ENCODE assay signal across 8 mouse cellular contexts in genomic region chr14:75457221-75457600, GRCm38 (mm10). TPM values are rescaled to one million over a fixed set of nuclear protein-coding genes. Genes with fewer than 3 reads are reported as not detected.
A peak's percentile ranks its signal among the peaks of the same experiment; 100 is the strongest.
DNase-seq lines count a peak whose midpoint lies in the region; ATAC-seq and TF ChIP-seq lines count a peak whose summit lies in the region.

No protein-coding gene starts in this region.

- no peak for TF ChIP-seq EP300 in stomach, postnatal 0 days (optimal IDR thresholded peaks at IDR 0.05)

- H3K9ac ChIP-seq in heart, embryonic 12.5 days = peak overlapping the region; percentile 28; the same call in 1 of the 2 replicates
- H3K9ac ChIP-seq in limb, embryonic 11.5 days (ENCODE audit: low read length) = no peak overlapping the region
- no peak overlapping the region for H3K9ac ChIP-seq in stomach, postnatal 0 days (ENCODE audit: low read length)

- peaks cover 26% of the 10 kb centered on the region for H3K4me1 ChIP-seq in heart, embryonic 12.5 days (replicated peaks)
- H3K4me1 ChIP-seq in limb, embryonic 11.5 days (ENCODE audit: control insufficient read depth, insufficient read depth, low read length) = peaks cover 16% of the 10 kb centered on the region; the same call in 1 of the 2 replicates
- H3K4me1 ChIP-seq in stomach, postnatal 0 days (replicated peaks; ENCODE audit: control insufficient read depth, insufficient read depth) = no peaks in the 10 kb centered on the region

- 0 out of 2 replicates have a peak, but pooled peaks cover 4% of the 10 kb centered on the region for H3K9me3 ChIP-seq in heart, embryonic 12.5 days (replicated peaks)
- H3K9me3 ChIP-seq in limb, embryonic 11.5 days (ENCODE audit: control insufficient read depth, low read length) = no peaks in the 10 kb centered on the region
- no peaks in the 10 kb centered on the region for H3K9me3 ChIP-seq in stomach, postnatal 0 days (ENCODE audit: control insufficient read depth, low read length)

- TF ChIP-seq CTCF in stomach, postnatal 0 days (IDR thresholded peaks at IDR 0.05; ENCODE audit: low read depth) = no peak

- no peak overlapping the region for H3K27ac ChIP-seq in heart, embryonic 12.5 days (ENCODE audit: poor library complexity, severe bottlenecking)
- no peak overlapping the region for H3K27ac ChIP-seq in limb, embryonic 11.5 days (replicated peaks; ENCODE audit: low read depth, low read length)
- H3K27ac ChIP-seq in stomach, postnatal 0 days (replicated peaks) = no peak overlapping the region

- H3K4me2 ChIP-seq in heart, embryonic 12.5 days = peak overlapping the region; percentile 79
- peak overlapping the region; percentile 49 for H3K4me2 ChIP-seq in limb, embryonic 11.5 days (ENCODE audit: low read depth, severe bottlenecking)
- H3K4me2 ChIP-seq in stomach, postnatal 0 days (replicated peaks; ENCODE audit: low read depth) = peak overlapping the region; percentile 56

- DNase-seq in heart, adult 8-10 months (ENCODE audit: low spot score) = no peak
- DNase-seq in right cerebral cortex, postnatal 25 days = peak; percentile 41
- DNase-seq in right cerebral cortex, postnatal 36 days (ENCODE audit: low spot score in 2 of 2) = no peak
- no peak for DNase-seq in limb, embryonic 11.5 days (ENCODE audit: low spot score)
- no peak for DNase-seq in stomach, postnatal 0 days (ENCODE audit: low spot score)
- no peak for DNase-seq in ovary, adult 18-20 months (ENCODE audit: low spot score)
- no peak for DNase-seq in lung, postnatal 36 days

- 32% methylated on average over 8 of the region's 8 CpGs for WGBS in heart, embryonic 12.5 days
- WGBS in limb, embryonic 11.5 days = 30% methylated on average over 8 of the region's 8 CpGs
- 30% methylated on average over 8 of the region's 8 CpGs for WGBS in stomach, postnatal 0 days

- H3K4me3 ChIP-seq in heart, embryonic 12.5 days = peak overlapping the region; percentile 40
- peak overlapping the region; percentile 20 for H3K4me3 ChIP-seq in limb, embryonic 11.5 days (ENCODE audit: low read depth, low read length)
- peak overlapping the region; percentile 31 for H3K4me3 ChIP-seq in stomach, postnatal 0 days (ENCODE audit: low read depth, low read length)

- no peak for ATAC-seq in heart, embryonic 12.5 days (ENCODE audit: insufficient number of reproducible peaks, low FRiP score)
- ATAC-seq in limb, embryonic 11.5 days (ENCODE audit: insufficient number of reproducible peaks, low FRiP score, low TSS enrichment, low read depth) = no peak
- 0 out of 2 replicates have a peak, but pooled peaks have one; percentile 10 for ATAC-seq in stomach, postnatal 0 days (ENCODE audit: low FRiP score, low TSS enrichment)

- no peaks in the 10 kb centered on the region for H3K36me3 ChIP-seq in heart, embryonic 12.5 days
- no peaks in the 10 kb centered on the region for H3K36me3 ChIP-seq in limb, embryonic 11.5 days (ENCODE audit: control insufficient read depth, insufficient read depth, low read length)
- no peaks in the 10 kb centered on the region for H3K36me3 ChIP-seq in stomach, postnatal 0 days (ENCODE audit: control insufficient read depth, insufficient read depth, low read length)

- peaks cover 13% of the 10 kb centered on the region; the same call in 1 of the 2 replicates for H3K27me3 ChIP-seq in heart, embryonic 12.5 days (replicated peaks)
- H3K27me3 ChIP-seq in limb, embryonic 11.5 days (ENCODE audit: control insufficient read depth, insufficient read depth, low read length) = no peaks in the 10 kb centered on the region
- H3K27me3 ChIP-seq in stomach, postnatal 0 days (ENCODE audit: control insufficient read depth, insufficient read depth, low read length) = no peaks in the 10 kb centered on the region

RNA-seq across cellular contexts. Expression of gene Siah3, which starts 1.4 kb away (rescaled TPM):
- polyA plus RNA-seq in heart, embryonic 12.5 days (2016; fragmentation: Nextera tagmentation; extraction: Ambion mirVana) = 0.05 TPM in 1 of 2 replicates, not detected in the other
- not detected for total RNA-seq in heart, adult 8-10 months (2022)
- polyA plus RNA-seq in limb, embryonic 11.5 days (2014; fragmentation: Nextera tagmentation; extraction: Ambion mirVana) = 0.04 and 0.07 TPM in 2 replicates
- 0.07 TPM in 1 of 2 replicates, not detected in the other for polyA plus RNA-seq in stomach, postnatal 0 days (2015; fragmentation: Nextera tagmentation; extraction: Ambion mirVana)
